Mouse (Mus musculus): ENCODE results near the gene Gm20425.

- TF ChIP-seq CTCF (IDR thresholded peaks at IDR 0.05; ENCODE audit: extremely low read depth, insufficient read length, insufficient replicate concordance, low read depth, low read length) = no peak
- no peak for TF ChIP-seq POLR2A (IDR thresholded peaks at IDR 0.05; ENCODE audit: low read depth, low read length)
Measured at GRCm38 (mm10) chr9:103168771-103169170, 61.3 kb downstream of the Gm20425 start.
